Mouse (Mus musculus): Measurements from ENCODE around the gene Farsa.

- no peak for TF ChIP-seq CTCF (IDR thresholded peaks at IDR 0.05; ENCODE audit: control insufficient read depth, insufficient read depth, insufficient replicate concordance, low read depth, low read length)
- no peak for TF ChIP-seq POLR2A (IDR thresholded peaks at IDR 0.05; ENCODE audit: control insufficient read depth, low read depth, low read length)
Measured at GRCm38 (mm10) chr8:84822723-84823122, 34.1 kb upstream of the Farsa start, which contains the start of gene Dand5.
